Mouse (Mus musculus): Measurements from ENCODE around the gene Siglecf.

- TF ChIP-seq CTCF (IDR thresholded peaks at IDR 0.05; ENCODE audit: low read depth, low read length) (no peak), GATA1 (IDR thresholded peaks at IDR 0.05; ENCODE audit: borderline replicate concordance, low read length) (no peak), TAL1 (conservative IDR thresholded peaks at IDR 0.05; ENCODE audit: low read depth, low read length) (no peak)
Observed at GRCm38 (mm10) chr7:43311632-43312031, 39.5 kb upstream of the Siglecf start.
